Mouse (Mus musculus): Measurements from ENCODE around the gene Gm20441. TPM values are rescaled to one million over a fixed set of nuclear protein-coding genes. Genes with fewer than 3 reads are reported as not detected.

The Gm20441 gene
- polyA plus RNA-seq, 1 experiment = not detected

- H3K27me3 ChIP-seq (replicated peaks) = no peaks in the 10 kb centered on the region
- TF ChIP-seq GATA1 (IDR thresholded peaks at IDR 0.05; ENCODE audit: borderline replicate concordance, low read length) = no peak
- no peak for TF ChIP-seq FLI1 (IDR thresholded peaks at IDR 0.05; ENCODE audit: low read length)
- H3K4me1 ChIP-seq = peaks cover 33% of the 10 kb centered on the region
- H3K9me3 ChIP-seq = no peaks in the 10 kb centered on the region
- H3K4me3 ChIP-seq (replicated peaks) = peak overlapping the region; percentile 99
- peaks cover 19% of the 10 kb centered on the region for H3K36me3 ChIP-seq (replicated peaks; ENCODE audit: low read length)
Measured at GRCm38 (mm10) chr10:75764519-75765473, 16.0 kb downstream of the Gm20441 start.

- H3K9me3 ChIP-seq = no peaks in the 10 kb centered on the region
- H3K4me1 ChIP-seq = peaks cover 33% of the 10 kb centered on the region
- peak within 1 kb of the TSS; percentile 99 for H3K4me3 ChIP-seq (replicated peaks)
- H3K36me3 ChIP-seq (replicated peaks; ENCODE audit: low read length) = peaks cover 28% of the 10 kb centered on the region
- TF ChIP-seq GATA1 (IDR thresholded peaks at IDR 0.05; ENCODE audit: borderline replicate concordance, low read length) = no peak
- TF ChIP-seq FLI1 (IDR thresholded peaks at IDR 0.05; ENCODE audit: low read length) = no peak
- no peaks in the 10 kb centered on the region for H3K27me3 ChIP-seq (replicated peaks)
Measured at GRCm38 (mm10) chr10:75763682-75764518, 16.9 kb downstream of the Gm20441 start, which contains the start of gene Cabin1. Gene Cabin1 (minus strand): TSS chr10:75764341.

GRCm38 (mm10) chr10:75762413-75762812, 18.3 kb downstream of the Gm20441 start:
- Histone ChIP-seq H3K4me1 (peaks cover 29% of the 10 kb centered on the region), H3K4me3 (replicated peaks) (no peak overlapping the region), H3K27me3 (replicated peaks) (no peaks in the 10 kb centered on the region), H3K36me3 (replicated peaks; ENCODE audit: low read length) (peaks cover 41% of the 10 kb centered on the region), H3K9me3 (no peaks in the 10 kb centered on the region)
- TF ChIP-seq GATA1 (IDR thresholded peaks at IDR 0.05; ENCODE audit: borderline replicate concordance, low read length) = no peak
- no peak for TF ChIP-seq FLI1 (IDR thresholded peaks at IDR 0.05; ENCODE audit: low read length)

- no peak for TF ChIP-seq GATA1 (IDR thresholded peaks at IDR 0.05; ENCODE audit: borderline replicate concordance, low read length)
- no peak for TF ChIP-seq FLI1 (IDR thresholded peaks at IDR 0.05; ENCODE audit: low read length)
- no peaks in the 10 kb centered on the region for H3K9me3 ChIP-seq
- H3K27me3 ChIP-seq (replicated peaks) = no peaks in the 10 kb centered on the region
- H3K36me3 ChIP-seq (replicated peaks; ENCODE audit: low read length) = peaks cover 61% of the 10 kb centered on the region
- no peak overlapping the region for H3K4me3 ChIP-seq (replicated peaks)
- peaks cover 33% of the 10 kb centered on the region for H3K4me1 ChIP-seq
Measured at GRCm38 (mm10) chr10:75760311-75760710, 20.4 kb downstream of the Gm20441 start.

GRCm38 (mm10) chr10:75756719-75757118, 24.0 kb downstream of the Gm20441 start:
- H3K4me3 ChIP-seq (replicated peaks) = no peak overlapping the region
- no peaks in the 10 kb centered on the region for H3K27me3 ChIP-seq (replicated peaks)
- peaks cover 94% of the 10 kb centered on the region for H3K36me3 ChIP-seq (replicated peaks; ENCODE audit: low read length)
- no peak for TF ChIP-seq GATA1 (IDR thresholded peaks at IDR 0.05; ENCODE audit: borderline replicate concordance, low read length)
- no peak for TF ChIP-seq FLI1 (IDR thresholded peaks at IDR 0.05; ENCODE audit: low read length)
- peaks cover 12% of the 10 kb centered on the region for H3K4me1 ChIP-seq
- no peaks in the 10 kb centered on the region for H3K9me3 ChIP-seq

- H3K27me3 ChIP-seq (replicated peaks) = no peaks in the 10 kb centered on the region
- H3K4me3 ChIP-seq (replicated peaks) = no peak overlapping the region
- H3K4me1 ChIP-seq = peaks cover 26% of the 10 kb centered on the region
- peaks cover 96% of the 10 kb centered on the region for H3K36me3 ChIP-seq (replicated peaks; ENCODE audit: low read length)
- H3K9me3 ChIP-seq = no peaks in the 10 kb centered on the region
- TF ChIP-seq GATA1 (IDR thresholded peaks at IDR 0.05; ENCODE audit: borderline replicate concordance, low read length) (no peak), FLI1 (IDR thresholded peaks at IDR 0.05; ENCODE audit: low read length) (no peak)
Measured at GRCm38 (mm10) chr10:75744017-75744416, 36.7 kb downstream of the Gm20441 start.

GRCm38 (mm10) chr10:75743369-75743768, 37.4 kb downstream of the Gm20441 start:
- peaks cover 31% of the 10 kb centered on the region for H3K4me1 ChIP-seq
- H3K4me3 ChIP-seq (replicated peaks) = no peak overlapping the region
- H3K27me3 ChIP-seq (replicated peaks) = no peaks in the 10 kb centered on the region
- peaks cover 99% of the 10 kb centered on the region for H3K36me3 ChIP-seq (replicated peaks; ENCODE audit: low read length)
- TF ChIP-seq FLI1 (IDR thresholded peaks at IDR 0.05; ENCODE audit: low read length) = no peak
- TF ChIP-seq GATA1 (IDR thresholded peaks at IDR 0.05; ENCODE audit: borderline replicate concordance, low read length) = no peak
- H3K9me3 ChIP-seq = no peaks in the 10 kb centered on the region

GRCm38 (mm10) chr10:75740866-75741265, 39.9 kb downstream of the Gm20441 start:
- H3K4me3 ChIP-seq (replicated peaks) = no peak overlapping the region
- no peak for TF ChIP-seq FLI1 (IDR thresholded peaks at IDR 0.05; ENCODE audit: low read length)
- no peak for TF ChIP-seq GATA1 (IDR thresholded peaks at IDR 0.05; ENCODE audit: borderline replicate concordance, low read length)
- peaks cover 99% of the 10 kb centered on the region for H3K36me3 ChIP-seq (replicated peaks; ENCODE audit: low read length)
- no peaks in the 10 kb centered on the region for H3K27me3 ChIP-seq (replicated peaks)
- no peaks in the 10 kb centered on the region for H3K9me3 ChIP-seq
- peaks cover 31% of the 10 kb centered on the region for H3K4me1 ChIP-seq

GRCm38 (mm10) chr10:75725449-75725848, 55.3 kb downstream of the Gm20441 start:
- no peak for TF ChIP-seq GATA1 (IDR thresholded peaks at IDR 0.05; ENCODE audit: borderline replicate concordance, low read length)
- no peak for TF ChIP-seq FLI1 (IDR thresholded peaks at IDR 0.05; ENCODE audit: low read length)
- no peak overlapping the region for H3K4me3 ChIP-seq (replicated peaks)
- H3K27me3 ChIP-seq (replicated peaks) = no peaks in the 10 kb centered on the region
- H3K36me3 ChIP-seq (replicated peaks; ENCODE audit: low read length) = peaks cover 98% of the 10 kb centered on the region
- no peaks in the 10 kb centered on the region for H3K9me3 ChIP-seq
- no peaks in the 10 kb centered on the region for H3K4me1 ChIP-seq

Other genes with a start within 250 kb of the Gm20441 start
- gene Lrrc75b, start 220.6 kb downstream of the Gm20441 start, polyA plus RNA-seq (2012; ENCODE audit: insufficient read depth, low replicate concordance) = not detected in 2 replicates
- 0.84 TPM in 1 of 2 replicates, not detected in the other for gene Ggt1, start 219.3 kb downstream of the Gm20441 start, polyA plus RNA-seq (2012; ENCODE audit: insufficient read depth, low replicate concordance)
- 4.5 and 13.7 TPM in 2 replicates for gene Ggt5, start 191.6 kb downstream of the Gm20441 start, polyA plus RNA-seq (2012; ENCODE audit: insufficient read depth, low replicate concordance)
- 0.17 TPM in 1 of 2 replicates, not detected in the other for gene Susd2, start 136.9 kb downstream of the Gm20441 start, polyA plus RNA-seq (2012; ENCODE audit: insufficient read depth, low replicate concordance)
- 31.2 and 49.1 TPM in 2 replicates for gene Cabin1, start 16.6 kb downstream of the Gm20441 start, polyA plus RNA-seq (2012; ENCODE audit: insufficient read depth, low replicate concordance)
- gene Ddt, start 7.5 kb downstream of the Gm20441 start, polyA plus RNA-seq (2012; ENCODE audit: insufficient read depth, low replicate concordance) = 51.1 and 91.0 TPM in 2 replicates
- 1.6 TPM in 1 of 2 replicates, not detected in the other for gene Gstt3, start 460 bp upstream of the Gm20441 start, polyA plus RNA-seq (2012; ENCODE audit: insufficient read depth, low replicate concordance)
- 44.0 and 52.9 TPM in 2 replicates for gene Gstt1, start 17.6 kb upstream of the Gm20441 start, polyA plus RNA-seq (2012; ENCODE audit: insufficient read depth, low replicate concordance)
- 0.10 TPM in 1 of 2 replicates, not detected in the other for gene Gstt4, start 41.6 kb upstream of the Gm20441 start, polyA plus RNA-seq (2012; ENCODE audit: insufficient read depth, low replicate concordance)
- gene Gstt2, start 56.5 kb upstream of the Gm20441 start, polyA plus RNA-seq (2012; ENCODE audit: insufficient read depth, low replicate concordance) = 2.3 TPM in 1 of 2 replicates, not detected in the other
- 3,756 and 4,116 TPM in 2 replicates for gene Mif, start 79.3 kb upstream of the Gm20441 start, polyA plus RNA-seq (2012; ENCODE audit: insufficient read depth, low replicate concordance)
- gene Derl3, start 112.5 kb upstream of the Gm20441 start, polyA plus RNA-seq (2012; ENCODE audit: insufficient read depth, low replicate concordance) = 1.2 and 44.8 TPM in 2 replicates
- gene Smarcb1, start 140.7 kb upstream of the Gm20441 start, polyA plus RNA-seq (2012; ENCODE audit: insufficient read depth, low replicate concordance) = 241 and 345 TPM in 2 replicates
- gene Chchd10, start 152.2 kb upstream of the Gm20441 start, polyA plus RNA-seq (2012; ENCODE audit: insufficient read depth, low replicate concordance) = 113 and 164 TPM in 2 replicates
- 0.19 TPM in 1 of 2 replicates, not detected in the other for gene Mmp11, start 155.5 kb upstream of the Gm20441 start, polyA plus RNA-seq (2012; ENCODE audit: insufficient read depth, low replicate concordance)
- gene Gm867, start 159.7 kb upstream of the Gm20441 start, polyA plus RNA-seq (2012; ENCODE audit: insufficient read depth, low replicate concordance) = not detected in 2 replicates
- not detected in 2 replicates for gene Vpreb3, start 162.1 kb upstream of the Gm20441 start, polyA plus RNA-seq (2012; ENCODE audit: insufficient read depth, low replicate concordance)
- gene Gm5134, start 173.6 kb upstream of the Gm20441 start, polyA plus RNA-seq (2012; ENCODE audit: insufficient read depth, low replicate concordance) = not detected in 2 replicates